Mouse (Mus musculus) G1E (cell line): ENCODE measurements around the gene Slc6a12.

Source experiments
- CTCF ChIP-seq: IDR thresholded peaks from 2 replicates; pipeline ENCODE4 v1.5.1; 2012; ENCODE audit warnings: low read depth, low read length, inconsistent platforms, mixed read lengths
- GATA1 ChIP-seq: IDR thresholded peaks from 2 replicates; pipeline ENCODE4 v1.6.1; 2012; ENCODE audit warnings: borderline replicate concordance, low read length, inconsistent platforms, mixed read lengths
- POLR2AphosphoS5 ChIP-seq: IDR thresholded peaks from 2 replicates; pipeline ENCODE4 v1.6.1; 2012; ENCODE audit warnings: low read depth, low read length, inconsistent platforms; ENCODE audit not compliant: insufficient replicate concordance

GRCm38 (mm10) chr6:121322381-121323110, 20.3 kb upstream of the Slc6a12 start:
- TF ChIP-seq CTCF: no peak
- no peak for TF ChIP-seq GATA1
- no peak for TF ChIP-seq POLR2AphosphoS5
